Comparison of ENCODE assay signal across 34 mouse cellular contexts in the genomic region with DNA sequence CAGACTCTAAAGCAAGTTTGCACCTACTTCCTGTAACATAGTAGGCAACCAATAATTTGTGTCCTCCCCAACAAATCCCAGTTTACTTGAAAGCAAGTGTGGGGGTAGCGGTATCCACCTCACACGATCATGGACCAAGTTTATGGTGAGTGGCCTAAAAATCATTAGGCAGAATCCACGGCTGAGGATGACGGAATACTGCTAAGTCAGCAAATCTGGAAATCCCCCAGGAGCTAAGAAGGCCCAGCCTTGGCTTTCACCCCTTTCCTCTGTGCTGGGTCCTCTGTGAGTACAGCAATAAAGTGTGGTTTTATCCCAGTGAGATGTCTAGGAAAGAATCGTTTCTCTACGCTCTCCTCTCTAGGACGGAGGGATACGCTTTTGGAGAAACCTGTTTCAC. TPM values are rescaled to one million over a fixed set of nuclear protein-coding genes. Genes with fewer than 3 reads are reported as not detected.
"Had no signal": no experiment of that assay in that cellular context is flagged by ENCODE, and none has a peak within 500 bp of the region (broad histone marks: within the 10 kb centered on the region; RNA-seq: fewer than 3 reads in every experiment).

No protein-coding gene starts in this region.

- H3K4me2 ChIP-seq: limb, embryonic 12.5 days; limb, embryonic 13.5 days; limb, embryonic 15.5 days; liver, embryonic 11.5 days; liver, embryonic 12.5 days; liver, embryonic 13.5 days; liver, embryonic 15.5 days; lung, embryonic 14.5 days; lung, embryonic 15.5 days; midbrain, embryonic 12.5 days; midbrain, embryonic 13.5 days; midbrain, embryonic 15.5 days had no signal

- H3K27ac ChIP-seq: left cerebral cortex, adult 2 months; limb, embryonic 10.5 days; limb, embryonic 12.5 days; limb, embryonic 13.5 days; limb, embryonic 15.5 days; liver, embryonic 12.5 days; liver, embryonic 13.5 days; liver, embryonic 14.5 days; liver, embryonic 15.5 days; lung, embryonic 15.5 days; macrophage; midbrain, embryonic 10.5 days; midbrain, embryonic 12.5 days; midbrain, embryonic 13.5 days; midbrain, embryonic 15.5 days had no signal

- H3K9me3 ChIP-seq: limb, embryonic 10.5 days; limb, embryonic 12.5 days; limb, embryonic 13.5 days; limb, embryonic 15.5 days; liver, embryonic 12.5 days; liver, embryonic 13.5 days; liver, embryonic 15.5 days; lung, embryonic 15.5 days; megakaryocyte, embryonic 14.5 days; midbrain, embryonic 10.5 days; midbrain, embryonic 12.5 days; midbrain, embryonic 13.5 days; midbrain, embryonic 15.5 days had no signal

- H3K36me3 ChIP-seq: limb, embryonic 10.5 days; limb, embryonic 12.5 days; limb, embryonic 13.5 days; limb, embryonic 15.5 days; liver, embryonic 12.5 days; liver, embryonic 13.5 days; liver, embryonic 15.5 days; lung, embryonic 15.5 days; midbrain, embryonic 10.5 days; midbrain, embryonic 12.5 days; midbrain, embryonic 13.5 days; midbrain, embryonic 15.5 days had no signal

- ATAC-seq: liver, embryonic 12.5 days; liver, postnatal 0 days; lung, postnatal 0 days; midbrain, embryonic 13.5 days; midbrain, embryonic 15.5 days; midbrain, embryonic 16.5 days had no signal

- H3K4me1 ChIP-seq: limb, embryonic 10.5 days; limb, embryonic 12.5 days; limb, embryonic 13.5 days; limb, embryonic 15.5 days; liver, embryonic 12.5 days; liver, embryonic 13.5 days; liver, embryonic 15.5 days; lung, embryonic 15.5 days; megakaryocyte, embryonic 14.5 days; midbrain, embryonic 10.5 days; midbrain, embryonic 12.5 days; midbrain, embryonic 13.5 days; midbrain, embryonic 15.5 days had no signal

- H3K4me3 ChIP-seq: left cerebral cortex, adult 2 months; limb, embryonic 10.5 days; limb, embryonic 12.5 days; limb, embryonic 13.5 days; limb, embryonic 15.5 days; liver, embryonic 12.5 days; liver, embryonic 13.5 days; liver, embryonic 15.5 days; lung, embryonic 15.5 days; megakaryocyte, embryonic 14.5 days; midbrain, embryonic 10.5 days; midbrain, embryonic 12.5 days; midbrain, embryonic 13.5 days; midbrain, embryonic 15.5 days; myocyte had no signal

- H3K9ac ChIP-seq: limb, embryonic 12.5 days; limb, embryonic 13.5 days; limb, embryonic 15.5 days; liver, embryonic 12.5 days; liver, embryonic 13.5 days; liver, embryonic 14.5 days; liver, embryonic 15.5 days; liver, postnatal 0 days; lung, embryonic 14.5 days; lung, embryonic 15.5 days; midbrain, embryonic 12.5 days; midbrain, embryonic 13.5 days; midbrain, embryonic 15.5 days had no signal

- DNase-seq: left cerebral cortex, postnatal 4 days; liver; liver, embryonic 13.5 days; liver, postnatal 0 days; lung, adult 18-20 months; lung, adult 2 months; lung, embryonic 14.5 days; lung, postnatal 10 days; lung, postnatal 14 days; lung, postnatal 36 days; lung, postnatal 4 days had no signal

RNA-seq across cellular contexts. Expression of a gene that starts 11.3 kb away (rescaled TPM):
- total RNA-seq: megakaryocyte-erythroid progenitor cell, adult 5-6 weeks had no signal
- polyA plus RNA-seq: macrophage had no signal

RNA-seq across cellular contexts. Expression of a gene that starts 11.6 kb away (rescaled TPM):
- total RNA-seq: liver, adult 2 months; megakaryocyte, adult 5-6 weeks; megakaryocyte-erythroid progenitor cell, adult 5-6 weeks; monocyte, adult 5-6 weeks had no signal
- polyA plus RNA-seq: liver, adult 2 months; liver, embryonic 15.5 days; liver, postnatal 0 days; macrophage had no signal
